Mouse (Mus musculus) liver, postnatal 0 days (tissue): ENCODE results near the gene Osbpl9.

ENCODE experiments used
- CTCF ChIP-seq: sonication (generic); IDR thresholded peaks from 2 replicates; pipeline ENCODE4 v1.5.1; 2016; ENCODE audit warnings: antibody characterized with exemption, low read depth
- EP300 ChIP-seq: IDR thresholded peaks from 2 replicates; pipeline ENCODE4 v1.6.1; 2016; ENCODE audit warnings: antibody characterized with exemption, low read depth, mild to moderate bottlenecking

DNA sequence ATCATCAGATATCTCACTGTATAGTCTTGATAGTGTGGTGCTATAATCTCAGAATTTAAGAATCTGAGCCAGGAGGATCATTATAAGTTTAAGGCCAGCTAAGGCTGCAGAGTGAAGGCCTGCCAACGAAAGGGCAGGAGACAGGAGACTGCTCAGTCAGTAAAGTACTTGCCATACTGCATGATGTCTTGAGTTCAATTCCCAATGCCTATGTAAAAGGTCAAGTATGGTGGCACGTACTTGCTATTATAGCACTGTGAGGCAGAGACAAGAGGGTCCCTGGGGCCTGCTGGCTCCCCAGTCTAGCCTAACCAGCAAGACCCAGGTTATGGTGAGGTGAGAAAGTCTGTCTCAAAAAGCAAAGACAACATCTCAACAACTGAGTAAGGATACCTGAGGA lies 32.1 kb upstream of the Osbpl9 start, which contains the start of gene Calr4:
- TF ChIP-seq CTCF (no peak), EP300 (no peak)
